Mouse (Mus musculus) 3134 (cell line): ENCODE measurements around the gene Tnfsf4.

Experiments used
- DNase-seq: peaks from one replicate; pipeline ENCODE4 v3.0.0-alpha.2; 2011; ENCODE audit warnings: low spot score; ENCODE audit not compliant: insufficient read length; ENCODE audit errors: extremely low read depth

The Tnfsf4 gene

GRCm38 (mm10) chr1:161394931-161395459 is at the start of gene Tnfsf4:
Tnfsf4 (plus strand) TSS chr1:161395409.
- no peak for DNase-seq

- DNase-seq: no peak
Measured at GRCm38 (mm10) chr1:161350981-161351380, 44.2 kb upstream of the Tnfsf4 start.

- DNase-seq: no peak
Measured at GRCm38 (mm10) chr1:161365006-161365405, 30.2 kb upstream of the Tnfsf4 start.

- DNase-seq: no peak
Measured at GRCm38 (mm10) chr1:161371919-161372318, 23.3 kb upstream of the Tnfsf4 start.

- DNase-seq: no peak
Measured at GRCm38 (mm10) chr1:161375866-161376265, 19.3 kb upstream of the Tnfsf4 start.

- no peak for DNase-seq
Measured at GRCm38 (mm10) chr1:161378571-161378970, 16.6 kb upstream of the Tnfsf4 start.

- no peak for DNase-seq
Measured at GRCm38 (mm10) chr1:161379685-161380424, 15.4 kb upstream of the Tnfsf4 start.

GRCm38 (mm10) chr1:161380425-161380780 is 14.8 kb upstream of the Tnfsf4 start:
- DNase-seq: no peak

- no peak for DNase-seq
Measured at GRCm38 (mm10) chr1:161390066-161390465, 5.1 kb upstream of the Tnfsf4 start.

- DNase-seq: no peak
Measured at GRCm38 (mm10) chr1:161392906-161393305, 2.3 kb upstream of the Tnfsf4 start.

GRCm38 (mm10) chr1:161395610-161396009 is 401 bp downstream of the Tnfsf4 start:
- no peak for DNase-seq

GRCm38 (mm10) chr1:161396351-161396750 is 1.1 kb downstream of the Tnfsf4 start:
- no peak for DNase-seq

- DNase-seq: no peak
Measured at GRCm38 (mm10) chr1:161400126-161400525, 4.9 kb downstream of the Tnfsf4 start.

- no peak for DNase-seq
Measured at GRCm38 (mm10) chr1:161403061-161403460, 7.9 kb downstream of the Tnfsf4 start.

- DNase-seq: no peak
Measured at GRCm38 (mm10) chr1:161406480-161406879, 11.3 kb downstream of the Tnfsf4 start.

- DNase-seq: no peak
Measured at GRCm38 (mm10) chr1:161419926-161420325, 24.7 kb downstream of the Tnfsf4 start.

- no peak for DNase-seq
Measured at GRCm38 (mm10) chr1:161420646-161421045, 25.4 kb downstream of the Tnfsf4 start.

- DNase-seq: no peak
Measured at GRCm38 (mm10) chr1:161426277-161427056, 31.3 kb downstream of the Tnfsf4 start.

- DNase-seq: no peak
Measured at GRCm38 (mm10) chr1:161427057-161427311, 31.8 kb downstream of the Tnfsf4 start.

GRCm38 (mm10) chr1:161435781-161436180 is 40.6 kb downstream of the Tnfsf4 start:
- DNase-seq: no peak

GRCm38 (mm10) chr1:161436503-161436902 is 41.3 kb downstream of the Tnfsf4 start:
- DNase-seq: no peak

GRCm38 (mm10) chr1:161444858-161445257 is 49.6 kb downstream of the Tnfsf4 start:
- no peak for DNase-seq
